Mouse (Mus musculus): Measurements from ENCODE around the gene Dync1i1. TPM values are rescaled to one million over a fixed set of nuclear protein-coding genes. Genes with fewer than 3 reads are reported as not detected.

Dync1i1 gene
- total RNA-seq, 1 experiment from 2014 or later = not detected

- ATAC-seq (replicated peaks; ENCODE audit: insufficient number of reproducible peaks, low FRiP score, low TSS enrichment, poor library complexity, severe bottlenecking) = no peak
Observed at GRCm38 (mm10) chr6:5830717-5831116, 105.3 kb downstream of the Dync1i1 start.

GRCm38 (mm10) chr6:5831233-5831632 is 105.8 kb downstream of the Dync1i1 start:
- ATAC-seq (replicated peaks; ENCODE audit: insufficient number of reproducible peaks, low FRiP score, low TSS enrichment, poor library complexity, severe bottlenecking) = no peak

GRCm38 (mm10) chr6:5832838-5833237 is 107.4 kb downstream of the Dync1i1 start:
- no peak for ATAC-seq (replicated peaks; ENCODE audit: insufficient number of reproducible peaks, low FRiP score, low TSS enrichment, poor library complexity, severe bottlenecking)

GRCm38 (mm10) chr6:5842466-5842865 is 117.0 kb downstream of the Dync1i1 start:
- no peak for ATAC-seq (replicated peaks; ENCODE audit: insufficient number of reproducible peaks, low FRiP score, low TSS enrichment, poor library complexity, severe bottlenecking)

GRCm38 (mm10) chr6:5846154-5846553 is 120.7 kb downstream of the Dync1i1 start:
- no peak for ATAC-seq (replicated peaks; ENCODE audit: insufficient number of reproducible peaks, low FRiP score, low TSS enrichment, poor library complexity, severe bottlenecking)

GRCm38 (mm10) chr6:5854048-5854836 is 128.8 kb downstream of the Dync1i1 start:
- no peak for ATAC-seq (replicated peaks; ENCODE audit: insufficient number of reproducible peaks, low FRiP score, low TSS enrichment, poor library complexity, severe bottlenecking)

- no peak for ATAC-seq (replicated peaks; ENCODE audit: insufficient number of reproducible peaks, low FRiP score, low TSS enrichment, poor library complexity, severe bottlenecking)
Observed at GRCm38 (mm10) chr6:5855526-5855925, 130.1 kb downstream of the Dync1i1 start.

GRCm38 (mm10) chr6:5858371-5858770 is 132.9 kb downstream of the Dync1i1 start:
- ATAC-seq (replicated peaks; ENCODE audit: insufficient number of reproducible peaks, low FRiP score, low TSS enrichment, poor library complexity, severe bottlenecking) = no peak

- no peak for ATAC-seq (replicated peaks; ENCODE audit: insufficient number of reproducible peaks, low FRiP score, low TSS enrichment, poor library complexity, severe bottlenecking)
Observed at GRCm38 (mm10) chr6:5858901-5859598, 133.6 kb downstream of the Dync1i1 start.

GRCm38 (mm10) chr6:5859630-5860029 is 134.2 kb downstream of the Dync1i1 start:
- ATAC-seq (replicated peaks; ENCODE audit: insufficient number of reproducible peaks, low FRiP score, low TSS enrichment, poor library complexity, severe bottlenecking) = no peak

- no peak for ATAC-seq (replicated peaks; ENCODE audit: insufficient number of reproducible peaks, low FRiP score, low TSS enrichment, poor library complexity, severe bottlenecking)
Observed at GRCm38 (mm10) chr6:5866091-5866490, 140.7 kb downstream of the Dync1i1 start.

- no peak for ATAC-seq (replicated peaks; ENCODE audit: insufficient number of reproducible peaks, low FRiP score, low TSS enrichment, poor library complexity, severe bottlenecking)
Observed at GRCm38 (mm10) chr6:5867221-5867620, 141.8 kb downstream of the Dync1i1 start.

GRCm38 (mm10) chr6:5871060-5871459 is 145.6 kb downstream of the Dync1i1 start:
- ATAC-seq (replicated peaks; ENCODE audit: insufficient number of reproducible peaks, low FRiP score, low TSS enrichment, poor library complexity, severe bottlenecking) = no peak

GRCm38 (mm10) chr6:5871581-5872298 is 146.3 kb downstream of the Dync1i1 start:
- no peak for ATAC-seq (replicated peaks; ENCODE audit: insufficient number of reproducible peaks, low FRiP score, low TSS enrichment, poor library complexity, severe bottlenecking)

GRCm38 (mm10) chr6:5889341-5889740 is 163.9 kb downstream of the Dync1i1 start:
- ATAC-seq (replicated peaks; ENCODE audit: insufficient number of reproducible peaks, low FRiP score, low TSS enrichment, poor library complexity, severe bottlenecking) = no peak

- ATAC-seq (replicated peaks; ENCODE audit: insufficient number of reproducible peaks, low FRiP score, low TSS enrichment, poor library complexity, severe bottlenecking) = no peak
Observed at GRCm38 (mm10) chr6:5911295-5911694, 185.9 kb downstream of the Dync1i1 start.

- no peak for ATAC-seq (replicated peaks; ENCODE audit: insufficient number of reproducible peaks, low FRiP score, low TSS enrichment, poor library complexity, severe bottlenecking)
Observed at GRCm38 (mm10) chr6:5915028-5915427, 189.6 kb downstream of the Dync1i1 start.

- ATAC-seq (replicated peaks; ENCODE audit: insufficient number of reproducible peaks, low FRiP score, low TSS enrichment, poor library complexity, severe bottlenecking) = no peak
Observed at GRCm38 (mm10) chr6:5920670-5921069, 195.2 kb downstream of the Dync1i1 start.

GRCm38 (mm10) chr6:5922676-5923075 is 197.2 kb downstream of the Dync1i1 start:
- ATAC-seq (replicated peaks; ENCODE audit: insufficient number of reproducible peaks, low FRiP score, low TSS enrichment, poor library complexity, severe bottlenecking) = no peak

All from monocyte, adult 5-6 weeks (primary cell).